Mouse (Mus musculus): Measurements from ENCODE around the gene Reck.

Gene Reck

GRCm38 (mm10) chr4:43903690-43904089 lies 28.4 kb downstream of the Reck start:
- in situ Hi-C loops (cut with MboI, MseI), result no loop called here

GRCm38 (mm10) chr4:43906443-43906842 lies 31.1 kb downstream of the Reck start:
- in situ Hi-C loops (cut with MboI, MseI), result no loop called here

- in situ Hi-C loops (cut with MboI, MseI), result no loop called here
These were observed 42.9 kb downstream of the Reck start for GRCm38 (mm10) chr4:43918221-43918620.

- in situ Hi-C loops (cut with MboI, MseI), result no loop called here
These were observed 45.3 kb downstream of the Reck start for GRCm38 (mm10) chr4:43920602-43921001.

GRCm38 (mm10) chr4:43925125-43925524 lies 49.8 kb downstream of the Reck start:
- in situ Hi-C loops (cut with MboI, MseI), result loop anchor here (5.0 kb wide), 1 partner anchor 57 kb away; the partner anchor contains the start of gene Ccin

GRCm38 (mm10) chr4:43925779-43926178 lies 50.4 kb downstream of the Reck start:
- in situ Hi-C loops (cut with MboI, MseI), result loop anchor here (5.0 kb wide), 1 partner anchor 57 kb away; the partner anchor contains the start of gene Ccin

GRCm38 (mm10) chr4:43927826-43928225 lies 52.5 kb downstream of the Reck start:
- in situ Hi-C loops (cut with MboI, MseI), result loop anchor here (5.0 kb wide), 1 partner anchor 54 kb away; the partner anchor contains the start of gene Ccin

- in situ Hi-C loops (cut with MboI, MseI), result no loop called here
These were observed 56.5 kb downstream of the Reck start for GRCm38 (mm10) chr4:43931877-43932276.

GRCm38 (mm10) chr4:43936186-43936585 lies 60.9 kb downstream of the Reck start:
- in situ Hi-C loops (cut with MboI, MseI), result no loop called here

GRCm38 (mm10) chr4:43936749-43937674 lies 61.7 kb downstream of the Reck start:
- in situ Hi-C loops (cut with MboI, MseI), result no loop called here

- in situ Hi-C loops (cut with MboI, MseI), result no loop called here
These were observed 66.0 kb downstream of the Reck start for GRCm38 (mm10) chr4:43941315-43941714.

- in situ Hi-C loops (cut with MboI, MseI), result no loop called here
These were observed 67.1 kb downstream of the Reck start for GRCm38 (mm10) chr4:43942421-43942820.

- in situ Hi-C loops (cut with MboI, MseI), result no loop called here
These were observed 72.2 kb downstream of the Reck start for GRCm38 (mm10) chr4:43947571-43947970.

- in situ Hi-C loops (cut with MboI, MseI), result loop anchor here (25.0 kb wide), 1 partner anchor 920 kb away; the partner anchor contains the start of genes Fam214b, Pigo and Stoml2
These were observed 82.0 kb downstream of the Reck start, which contains the start of gene Glipr2 for GRCm38 (mm10) chr4:43957292-43957845. Gene Glipr2, plus strand, starts transcription at chr4:43957401.

- in situ Hi-C loops (cut with MboI, MseI), result loop anchor here (25.0 kb wide), 1 partner anchor 921 kb away; the partner anchor contains the start of genes Fam214b, Pigo and Stoml2
These were observed 82.6 kb downstream of the Reck start for GRCm38 (mm10) chr4:43957846-43958461.

GRCm38 (mm10) chr4:43959523-43960179 lies 84.3 kb downstream of the Reck start:
- in situ Hi-C loops (cut with MboI, MseI), result loop anchor here (5.0 to 25.0 kb wide), 2 partner anchors 462 to 922 kb away; partner anchors contain the start of genes Arhgef39, Fam214b, Pigo and Stoml2

- in situ Hi-C loops (cut with MboI, MseI), result loop anchor here (5.0 to 25.0 kb wide), 2 partner anchors 463 to 923 kb away; partner anchors contain the start of genes Arhgef39, Fam214b, Pigo and Stoml2
These were observed 84.9 kb downstream of the Reck start for GRCm38 (mm10) chr4:43960207-43960606.

- in situ Hi-C loops (cut with MboI, MseI), result loop anchor here (5.0 to 25.0 kb wide), 2 partner anchors 467 to 927 kb away; partner anchors contain the start of genes Arhgef39, Fam214b, Pigo and Stoml2
These were observed 89.0 kb downstream of the Reck start for GRCm38 (mm10) chr4:43964326-43964833.

- in situ Hi-C loops (cut with MboI, MseI), result loop anchor here (5.0 to 25.0 kb wide), 2 partner anchors 468 to 928 kb away; partner anchors contain the start of genes Arhgef39, Fam214b, Pigo and Stoml2
These were observed 89.8 kb downstream of the Reck start for GRCm38 (mm10) chr4:43964951-43965684.
